Mouse (Mus musculus) stomach, embryonic 14.5 days (tissue): ENCODE measurements around the gene Arid5b. TPM values are rescaled to one million over a fixed set of nuclear protein-coding genes. Genes with fewer than 3 reads are reported as not detected.

ENCODE experiments used
- ATAC-seq: fragments of 200-750 bp; cut with Nextera tagmentation; 2 replicates; pipeline ENCODE4 v1.8.0; 2017; ENCODE audit warnings: low read depth, moderate TSS enrichment; ENCODE audit not compliant: insufficient number of reproducible peaks, insufficient read depth, low FRiP score
- H3K27ac ChIP-seq: fragments of 300-500 bp; sonication (generic); 2 replicates; pipeline ENCODE4 v1.5.1; 2014; ENCODE audit warnings: mild to moderate bottlenecking, low read length, moderate library complexity, mixed read lengths
- H3K27me3 ChIP-seq: fragments of 300-500 bp; sonication (generic); 2 replicates; pipeline ENCODE4 v1.6.1; 2014; ENCODE audit warnings: low read length, control low read depth, mixed read lengths; ENCODE audit not compliant: control insufficient read depth, insufficient read depth
- H3K36me3 ChIP-seq: fragments of 300-500 bp; sonication (generic); 2 replicates; pipeline ENCODE4 v1.6.1; 2014; ENCODE audit warnings: mild to moderate bottlenecking, control low read depth, low read length, moderate library complexity, mixed read lengths; ENCODE audit not compliant: control insufficient read depth, insufficient read depth
- H3K4me1 ChIP-seq: fragments of 300-500 bp; sonication (generic); 2 replicates; pipeline ENCODE4 v1.6.1; 2014; ENCODE audit warnings: low read length, control low read depth, mixed read lengths; ENCODE audit not compliant: control insufficient read depth, insufficient read depth
- H3K4me2 ChIP-seq: fragments of 300-500 bp; sonication (generic); replicated peaks from 2 replicates; pipeline ENCODE4 v1.6.1; 2014; ENCODE audit warnings: low read depth, low read length, control low read depth
- H3K4me3 ChIP-seq: fragments of 300-500 bp; sonication (generic); 2 replicates; pipeline ENCODE4 v1.5.1; 2014; ENCODE audit warnings: low read depth, low read length, control low read depth
- H3K9ac ChIP-seq: fragments of 300-500 bp; sonication (generic); replicated peaks from 2 replicates; pipeline ENCODE4 v1.6.1; 2014; ENCODE audit warnings: low read depth, mild to moderate bottlenecking, control low read depth, low read length, moderate library complexity, mixed read lengths
- H3K9me3 ChIP-seq: fragments of 300-500 bp; sonication (generic); 2 replicates; pipeline ENCODE4 v1.6.1; 2016; ENCODE audit warnings: low read depth, low read length, control low read depth; ENCODE audit not compliant: control insufficient read depth
- WGBS: fragments of 180-500 bp; shearing (Covaris S2); extraction: QIAGEN DNeasy Blood & Tissue Kit; methylation state at CpG from one replicate; pipeline ENCODE4 v1.1.7; 2014; 5-methylcytosine and 5-hydroxymethylcytosine counted together
- polyA plus RNA-seq: library from polyadenylated mRNA; unstranded; fragments of >200 nt; fragmentation: Nextera tagmentation; extraction: Ambion mirVana; gene quantifications from 2 replicates; pipeline ENCODE4 v1.2.1, GENCODE M21; 2014

The Arid5b gene
- polyA plus RNA-seq, 1 experiment from 2014 or later: 40.8 TPM

DNA sequence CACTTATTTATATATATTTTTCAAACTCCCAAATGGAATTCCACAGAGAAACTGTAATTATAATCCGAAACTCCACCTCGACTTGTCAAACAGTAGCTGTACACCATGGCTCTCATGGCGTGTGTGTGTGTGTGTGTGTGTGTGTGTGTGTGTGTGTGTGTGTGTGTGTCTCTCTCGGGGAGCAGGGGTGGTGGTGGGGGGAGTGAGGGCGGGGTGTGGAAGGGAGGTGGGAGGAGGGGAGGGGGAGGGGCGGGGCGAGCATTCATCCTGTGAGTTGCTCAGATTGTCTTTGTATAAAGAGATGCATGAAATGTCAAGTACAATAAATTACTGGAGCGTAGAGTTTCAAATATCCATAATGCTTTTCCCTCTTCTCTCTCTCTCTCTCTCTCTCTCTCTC lies 87.4 kb downstream of the Arid5b start:
- WGBS: 39% methylated on average over 8 of the region's 8 CpGs
- Histone ChIP-seq H3K4me2 (no peak overlapping the region; the same call in 1 of the 2 replicates), H3K36me3 (peaks cover under 1% of the 10 kb centered on the region; the same call in 1 of the 2 replicates), H3K27ac (no peak overlapping the region), H3K4me3 (no peak overlapping the region), H3K4me1 (peaks cover 17% of the 10 kb centered on the region), H3K9ac (no peak overlapping the region), H3K27me3 (no peaks in the 10 kb centered on the region), H3K9me3 (no peaks in the 10 kb centered on the region)
- ATAC-seq: no peak

DNA sequence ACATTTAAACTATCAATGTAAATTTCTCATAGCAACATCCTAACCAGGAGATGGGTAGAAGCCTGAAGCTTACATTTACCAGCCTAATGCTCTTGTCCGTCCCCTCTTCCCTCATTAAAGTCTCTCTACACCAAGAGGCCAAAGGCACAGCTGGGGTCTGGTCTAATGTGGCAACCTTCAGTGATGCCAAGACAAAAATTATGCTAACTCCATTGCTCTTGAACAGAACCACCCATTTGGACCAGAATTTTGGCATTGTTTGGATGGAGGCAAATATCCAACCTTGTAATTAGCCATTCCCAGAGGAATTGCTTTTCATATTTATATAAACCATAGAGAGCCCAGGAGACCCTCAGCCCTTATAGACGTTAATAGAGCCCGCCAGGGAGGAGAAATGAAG lies 88.7 kb downstream of the Arid5b start:
- H3K9ac ChIP-seq: no peak overlapping the region
- H3K36me3 ChIP-seq: peaks cover 11% of the 10 kb centered on the region
- no peaks in the 10 kb centered on the region for H3K9me3 ChIP-seq
- H3K4me3 ChIP-seq: no peak overlapping the region
- no peak overlapping the region for H3K27ac ChIP-seq
- peaks cover 17% of the 10 kb centered on the region for H3K4me1 ChIP-seq
- WGBS: 85% methylated on average over 3 of the region's 3 CpGs
- no peak overlapping the region for H3K4me2 ChIP-seq
- H3K27me3 ChIP-seq: no peaks in the 10 kb centered on the region
- no peak for ATAC-seq

- H3K36me3 ChIP-seq: peaks cover 11% of the 10 kb centered on the region
- no peak for ATAC-seq
- H3K4me1 ChIP-seq: peaks cover 4% of the 10 kb centered on the region; the same call in 1 of the 2 replicates
- no peak overlapping the region for H3K27ac ChIP-seq
- no peaks in the 10 kb centered on the region for H3K27me3 ChIP-seq
- no peaks in the 10 kb centered on the region for H3K9me3 ChIP-seq
- WGBS: 92% methylated on average over 7 of the region's 7 CpGs
- no peak overlapping the region for H3K9ac ChIP-seq
- no peak overlapping the region for H3K4me2 ChIP-seq
- H3K4me3 ChIP-seq: no peak overlapping the region
These were observed 95.4 kb downstream of the Arid5b start for GRCm38 (mm10) chr10:68183096-68183495.

DNA sequence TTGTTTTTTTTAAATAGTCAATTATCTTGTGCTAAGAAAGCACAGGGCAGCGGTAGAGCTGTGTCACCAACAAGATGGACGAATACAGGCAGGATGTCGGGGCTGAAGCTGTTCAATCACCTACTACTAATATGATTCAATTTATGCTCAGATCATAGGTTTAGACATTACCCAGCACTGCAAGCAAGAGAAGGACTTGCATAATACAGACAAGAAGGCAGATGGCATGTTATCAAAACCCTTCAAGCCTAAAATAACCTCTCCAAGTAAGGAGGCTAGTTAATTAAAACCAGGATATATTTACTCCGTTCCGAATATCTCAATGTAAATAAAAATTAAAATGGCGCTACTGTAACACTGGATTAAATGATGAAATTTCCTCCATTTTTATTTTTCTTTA lies 96.3 kb downstream of the Arid5b start:
- peaks cover 4% of the 10 kb centered on the region; the same call in 1 of the 2 replicates for H3K4me1 ChIP-seq
- no peak overlapping the region for H3K9ac ChIP-seq
- WGBS: 88% methylated on average over 6 of the region's 6 CpGs
- no peak overlapping the region for H3K4me2 ChIP-seq
- peaks cover 11% of the 10 kb centered on the region for H3K36me3 ChIP-seq
- H3K27ac ChIP-seq: no peak overlapping the region
- no peak overlapping the region for H3K4me3 ChIP-seq
- no peak for ATAC-seq
- no peaks in the 10 kb centered on the region for H3K27me3 ChIP-seq
- no peaks in the 10 kb centered on the region for H3K9me3 ChIP-seq

DNA sequence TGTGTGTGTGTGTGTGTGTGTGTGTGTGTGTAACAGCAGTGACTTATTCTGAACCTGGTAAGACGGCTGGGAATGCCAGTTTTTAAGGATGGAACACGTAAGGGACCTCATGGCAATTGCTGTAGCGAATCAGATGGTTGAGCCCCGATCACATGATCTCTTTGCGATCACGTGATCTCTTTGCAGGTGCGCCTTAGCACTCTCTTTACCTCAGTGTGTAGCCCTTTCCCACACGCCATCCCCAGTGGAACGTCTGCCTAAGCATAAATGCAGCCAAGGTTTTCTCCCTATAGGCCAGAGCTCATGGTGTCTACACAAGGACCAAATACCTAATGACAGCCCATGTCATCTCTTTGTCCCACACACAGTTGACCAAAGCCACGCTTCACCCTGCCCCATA lies 97.4 kb downstream of the Arid5b start:
- 95% methylated on average over 10 of the region's 10 CpGs for WGBS
- no peak overlapping the region for H3K4me3 ChIP-seq
- H3K36me3 ChIP-seq: peaks cover 11% of the 10 kb centered on the region
- H3K27me3 ChIP-seq: no peaks in the 10 kb centered on the region
- ATAC-seq: no peak
- H3K27ac ChIP-seq: no peak overlapping the region
- no peak overlapping the region for H3K9ac ChIP-seq
- no peaks in the 10 kb centered on the region for H3K9me3 ChIP-seq
- H3K4me1 ChIP-seq: peaks cover 4% of the 10 kb centered on the region; the same call in 1 of the 2 replicates
- no peak overlapping the region for H3K4me2 ChIP-seq

DNA sequence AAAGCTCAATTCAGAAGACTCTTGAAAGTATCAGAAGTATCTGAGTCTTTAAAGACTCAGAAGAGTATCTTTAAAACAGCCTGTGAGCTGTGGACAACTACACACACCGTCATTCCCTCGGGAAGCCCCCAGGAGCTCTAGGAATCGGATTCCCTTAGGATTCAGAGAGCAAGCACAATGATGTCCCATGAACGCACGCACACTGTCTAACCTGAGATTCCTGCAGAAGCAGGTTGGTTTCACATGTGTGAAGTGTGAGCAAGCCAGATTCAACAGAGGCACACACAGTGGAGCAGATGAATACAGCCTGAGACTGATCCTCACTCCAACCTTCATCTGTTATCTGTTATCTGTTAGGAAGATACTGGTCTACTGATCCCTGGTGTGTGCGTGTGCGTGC lies 97.8 kb downstream of the Arid5b start:
- H3K27me3 ChIP-seq: no peaks in the 10 kb centered on the region
- H3K9me3 ChIP-seq: no peaks in the 10 kb centered on the region
- no peak overlapping the region for H3K4me2 ChIP-seq
- no peak overlapping the region for H3K4me3 ChIP-seq
- peaks cover 4% of the 10 kb centered on the region; the same call in 1 of the 2 replicates for H3K4me1 ChIP-seq
- H3K27ac ChIP-seq: no peak overlapping the region
- H3K36me3 ChIP-seq: peaks cover 7% of the 10 kb centered on the region
- no peak overlapping the region for H3K9ac ChIP-seq
- no peak for ATAC-seq
- 93% methylated on average over 7 of the region's 7 CpGs for WGBS

- peaks cover 4% of the 10 kb centered on the region; the same call in 1 of the 2 replicates for H3K4me1 ChIP-seq
- no peak overlapping the region for H3K4me3 ChIP-seq
- no peaks in the 10 kb centered on the region for H3K27me3 ChIP-seq
- no peak overlapping the region for H3K4me2 ChIP-seq
- H3K9me3 ChIP-seq: no peaks in the 10 kb centered on the region
- ATAC-seq: no peak
- 72% methylated on average over 4 of the region's 4 CpGs for WGBS
- H3K36me3 ChIP-seq: peaks cover 3% of the 10 kb centered on the region; the same call in 1 of the 2 replicates
- H3K9ac ChIP-seq: no peak overlapping the region
- peak overlapping the region; percentile 16; the same call in 1 of the 2 replicates for H3K27ac ChIP-seq
These were observed 98.4 kb downstream of the Arid5b start for GRCm38 (mm10) chr10:68180151-68180550.

DNA sequence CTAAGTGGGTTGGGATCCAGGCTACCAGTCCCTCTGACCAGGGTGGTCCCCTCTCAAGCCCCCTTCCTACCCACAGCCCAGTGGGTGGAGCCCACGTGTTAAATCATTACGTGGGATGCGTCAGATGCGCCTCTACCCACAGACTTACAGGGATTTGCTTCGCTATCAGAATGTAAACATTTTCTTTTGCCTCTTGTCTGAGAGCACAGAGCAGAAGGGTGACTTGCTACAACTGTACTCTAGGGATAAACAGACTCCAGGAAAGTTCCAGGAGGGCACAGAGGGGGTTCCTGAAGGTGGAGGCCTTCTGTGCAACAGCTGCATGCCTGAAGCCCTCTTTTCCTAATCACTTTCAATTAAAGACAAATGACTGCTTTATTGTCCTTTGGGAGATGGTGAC lies 98.8 kb downstream of the Arid5b start:
- no peaks in the 10 kb centered on the region for H3K9me3 ChIP-seq
- WGBS: 9% methylated on average over 5 of the region's 5 CpGs
- ATAC-seq: no peak
- no peak overlapping the region for H3K4me2 ChIP-seq
- H3K4me3 ChIP-seq: no peak overlapping the region
- no peaks in the 10 kb centered on the region for H3K27me3 ChIP-seq
- H3K4me1 ChIP-seq: peaks cover 4% of the 10 kb centered on the region; the same call in 1 of the 2 replicates
- peak overlapping the region; percentile 16; the same call in 1 of the 2 replicates for H3K27ac ChIP-seq
- no peak overlapping the region for H3K9ac ChIP-seq
- H3K36me3 ChIP-seq: no peaks in the 10 kb centered on the region

DNA sequence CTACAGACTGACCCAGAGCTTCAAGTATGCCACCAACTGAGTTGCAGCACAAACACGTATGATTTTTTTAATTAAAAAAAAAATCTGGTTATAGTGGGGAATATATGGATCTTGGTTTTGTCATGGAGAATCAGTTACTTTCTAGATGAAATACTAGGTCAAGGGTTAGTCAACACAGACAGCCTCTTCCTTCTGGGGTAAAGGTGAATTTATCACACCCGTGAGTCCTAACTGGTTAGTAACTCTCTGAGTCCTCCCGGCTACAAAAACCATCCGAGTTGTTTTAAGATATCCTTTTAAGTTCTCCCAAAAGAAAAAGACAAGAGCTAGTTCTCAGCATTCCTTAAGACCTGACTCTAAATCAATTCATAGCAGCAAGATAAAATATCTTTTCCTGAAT lies 99.2 kb downstream of the Arid5b start:
- no peak for ATAC-seq
- peaks cover 4% of the 10 kb centered on the region; the same call in 1 of the 2 replicates for H3K4me1 ChIP-seq
- 54% methylated on average over 4 of the region's 4 CpGs for WGBS

More for the DNA sequence above, 99.2 kb downstream of the Arid5b start:
- H3K4me3 ChIP-seq: no peak overlapping the region
- no peaks in the 10 kb centered on the region for H3K36me3 ChIP-seq
- H3K27me3 ChIP-seq: no peaks in the 10 kb centered on the region
- H3K4me2 ChIP-seq: no peak overlapping the region
- no peak overlapping the region for H3K9ac ChIP-seq
- H3K27ac ChIP-seq: peak overlapping the region; percentile 16; the same call in 1 of the 2 replicates
- no peaks in the 10 kb centered on the region for H3K9me3 ChIP-seq
